Mouse (Mus musculus) embryonic fibroblast, embryonic 13.5 days (primary cell): ENCODE data around the gene B230219D22Rik. TPM values are rescaled to one million over a fixed set of nuclear protein-coding genes. Genes with fewer than 3 reads are reported as not detected.
A peak's percentile ranks its signal among the peaks of the same experiment; 100 is the strongest.

Source experiments
- H3K27ac ChIP-seq: 2 replicates; pipeline ENCODE4 v1.5.1; 2012; ENCODE audit warnings: low read length, control low read depth, inconsistent platforms; ENCODE audit not compliant: insufficient read depth
- H3K4me1 ChIP-seq: 2 replicates; pipeline ENCODE4 v1.6.1; 2011; ENCODE audit warnings: low read length; ENCODE audit not compliant: control insufficient read depth, insufficient read depth
- H3K4me3 ChIP-seq: 2 replicates; pipeline ENCODE4 v1.5.1; 2011; ENCODE audit warnings: mild to moderate bottlenecking, control low read depth, low read length; ENCODE audit not compliant: insufficient read depth
- CTCF ChIP-seq: IDR thresholded peaks from 2 replicates; pipeline ENCODE4 v1.5.1; 2011; ENCODE audit warnings: mild to moderate bottlenecking, control low read depth, low read length, moderate library complexity, borderline replicate concordance; ENCODE audit not compliant: insufficient read depth
- POLR2A ChIP-seq: IDR thresholded peaks from 2 replicates; pipeline ENCODE4 v1.6.1; 2011; ENCODE audit warnings: low read depth, mild to moderate bottlenecking, control low read depth, low read length, moderate library complexity
- polyA plus RNA-seq: library from polyadenylated mRNA; stranded (reverse); fragments of >200 nt; gene quantifications from 2 replicates; pipeline ENCODE4 v1.2.4, GENCODE M21; 2011; ENCODE audit warnings: low read depth; ENCODE audit not compliant: missing spikeins, insufficient read length

Gene B230219D22Rik
- polyA plus RNA-seq, 1 experiment = 96.3 TPM

DNA sequence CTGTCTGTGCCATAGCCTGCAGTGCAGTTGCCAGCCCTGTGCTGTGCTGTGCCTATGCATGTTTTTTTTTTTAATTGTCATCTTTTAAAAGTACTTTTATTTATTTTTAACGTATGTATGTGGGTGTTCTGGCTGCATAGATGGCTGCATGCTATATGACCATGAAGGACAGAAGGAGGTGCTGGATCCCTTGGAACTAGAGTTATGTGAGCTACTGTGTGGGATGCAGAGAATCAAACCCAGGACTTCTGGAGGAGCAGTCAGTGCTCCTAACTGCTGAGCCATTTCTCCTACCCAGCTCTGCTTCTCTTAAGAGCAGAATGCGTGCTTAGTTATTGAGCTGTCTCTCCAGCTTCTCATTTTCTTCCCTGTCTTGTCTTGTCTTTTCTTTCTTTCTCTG lies 29.1 kb downstream of the B230219D22Rik start:
- no peaks in the 10 kb centered on the region for H3K4me1 ChIP-seq
- TF ChIP-seq POLR2A = no peak
- no peak for TF ChIP-seq CTCF
- no peak overlapping the region for H3K27ac ChIP-seq
- H3K4me3 ChIP-seq = no peak overlapping the region

DNA sequence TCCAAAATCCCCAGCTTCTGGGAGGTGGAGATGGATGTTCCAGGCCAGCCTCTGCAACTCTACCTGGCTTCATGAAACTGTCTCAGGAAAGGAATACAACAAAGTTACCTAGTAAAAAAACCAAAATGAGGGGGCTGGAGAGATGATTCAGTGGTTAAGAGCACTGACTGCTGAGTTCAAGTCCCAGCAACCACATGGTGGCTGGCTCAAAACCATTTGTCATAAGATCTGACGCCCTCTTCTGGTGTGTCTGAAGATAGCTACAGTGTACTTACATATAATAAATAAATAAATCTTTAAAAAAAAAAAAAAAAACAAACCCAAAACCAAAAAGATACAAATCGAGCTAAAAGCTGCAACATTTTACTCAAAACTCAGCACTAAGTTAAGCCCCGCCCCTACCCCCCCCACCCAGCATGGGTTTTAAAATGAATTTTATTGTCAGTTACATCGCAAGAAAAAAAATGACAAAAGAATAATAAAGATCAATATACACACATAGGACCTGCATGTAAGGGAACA lies 33.7 kb downstream of the B230219D22Rik start:
- H3K27ac ChIP-seq = peak overlapping the region; percentile 92
- peak overlapping the region; percentile 93 for H3K4me3 ChIP-seq
- no peaks in the 10 kb centered on the region for H3K4me1 ChIP-seq
- TF ChIP-seq CTCF = no peak
- no peak for TF ChIP-seq POLR2A

DNA sequence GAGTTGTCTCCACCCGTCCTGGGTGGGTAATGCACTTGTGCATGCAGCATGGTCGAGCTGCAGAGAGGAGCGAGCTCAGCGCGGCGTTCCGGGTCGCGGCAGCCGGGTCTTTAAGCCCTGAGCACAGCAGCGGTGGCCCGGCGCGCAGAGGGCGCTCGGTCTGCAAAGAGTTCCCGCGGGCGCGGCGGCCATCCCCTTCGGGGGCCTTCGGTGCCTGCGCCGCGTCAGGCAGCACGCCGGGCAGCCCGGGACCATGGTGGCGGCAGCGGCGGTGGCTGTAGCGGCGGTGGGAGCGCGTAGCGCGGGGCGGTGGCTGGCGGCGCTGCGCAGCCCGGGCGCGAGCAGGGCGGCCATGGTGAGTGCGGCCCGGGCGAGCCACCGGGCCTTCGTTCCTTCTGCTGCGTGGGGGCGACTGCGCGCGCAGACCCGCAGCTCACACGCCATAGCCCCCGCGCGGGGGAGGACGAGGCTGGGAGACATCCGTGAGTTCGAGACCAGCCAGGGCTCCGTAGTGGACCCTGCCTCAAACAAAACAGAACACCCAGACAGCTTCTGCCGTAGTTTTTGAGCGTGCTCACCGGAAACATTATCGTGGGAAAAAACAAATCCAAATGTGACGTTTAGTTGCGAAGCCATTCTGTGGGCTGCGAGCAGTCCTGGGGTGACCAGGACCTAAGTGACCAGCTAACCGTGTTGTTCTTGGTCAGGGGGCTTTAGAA lies 34.4 kb downstream of the B230219D22Rik start, which contains the start of gene Pcbd2:
Gene Pcbd2, plus strand, starts transcription at position 249 of the 719 bp plus-strand sequence.
- Histone ChIP-seq H3K27ac (peak within 1 kb of the TSS; percentile 92), H3K4me3 (peak within 1 kb of the TSS; percentile 93), H3K4me1 (no peaks in the 10 kb centered on the region)
- no peak for TF ChIP-seq CTCF
- peak; percentile 44 for TF ChIP-seq POLR2A

DNA sequence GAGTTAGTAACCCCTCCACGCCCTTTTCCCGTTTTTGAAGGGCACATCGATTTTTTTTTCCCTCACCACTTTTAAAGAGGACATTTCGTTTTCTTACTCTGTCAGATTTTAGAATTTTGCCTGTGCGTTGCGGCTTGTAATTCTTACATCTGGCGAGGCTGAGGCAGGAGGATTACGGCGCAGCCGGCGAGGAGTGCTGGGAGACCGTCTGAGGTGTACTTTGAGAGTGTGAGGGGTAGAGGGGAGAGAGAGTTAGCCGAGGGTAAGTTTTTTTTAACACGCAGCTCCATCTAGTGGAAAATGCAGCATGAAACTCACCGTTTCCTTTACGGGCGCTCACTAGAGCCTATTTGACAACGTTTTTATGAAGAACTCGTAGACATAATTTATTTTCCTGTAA lies 34.9 kb downstream of the B230219D22Rik start:
- H3K4me3 ChIP-seq = peak overlapping the region; percentile 93
- peak overlapping the region; percentile 92 for H3K27ac ChIP-seq
- no peaks in the 10 kb centered on the region for H3K4me1 ChIP-seq
- TF ChIP-seq CTCF (no peak), POLR2A (peak; percentile 76)

DNA sequence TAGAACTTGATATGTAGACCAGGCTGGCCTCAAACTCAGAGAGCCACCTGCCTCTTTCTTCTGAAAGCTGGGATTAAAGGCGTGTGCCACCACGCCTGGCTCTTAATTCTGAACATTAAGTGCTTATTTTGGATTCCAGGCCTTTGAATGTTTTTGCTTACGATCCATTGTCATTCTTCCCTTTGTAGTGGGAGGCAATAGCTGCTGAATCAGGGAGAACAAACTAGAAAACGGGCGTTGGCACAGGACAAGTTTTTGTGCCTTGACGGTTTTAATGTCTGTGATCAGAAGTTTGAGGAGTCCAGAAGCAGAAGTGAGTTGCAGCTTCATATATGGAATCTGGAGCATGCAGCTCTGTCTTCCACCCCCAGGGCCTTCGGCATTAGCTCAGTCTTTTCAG lies 37.8 kb downstream of the B230219D22Rik start:
- no peak overlapping the region for H3K4me3 ChIP-seq
- TF ChIP-seq POLR2A (no peak), CTCF (no peak)
- no peaks in the 10 kb centered on the region for H3K4me1 ChIP-seq
- no peak overlapping the region for H3K27ac ChIP-seq

DNA sequence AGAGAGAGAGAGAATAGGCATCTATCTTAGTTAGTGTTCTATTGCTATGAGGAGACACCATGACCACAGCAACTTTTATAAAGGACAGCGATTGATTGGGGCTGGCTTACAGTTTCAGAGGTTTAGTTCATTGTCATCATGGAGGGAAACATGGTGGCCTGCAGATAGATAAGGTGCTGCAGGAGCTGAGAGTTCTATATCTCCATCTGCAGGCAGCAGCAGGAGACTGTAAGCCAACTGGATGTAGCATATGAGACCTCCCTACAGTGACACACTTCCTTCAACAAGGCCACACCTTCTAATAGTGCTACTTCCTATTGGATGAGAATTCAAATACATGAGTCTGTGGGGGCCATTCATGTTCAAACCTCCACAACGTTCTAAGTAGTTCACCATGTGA lies 39.2 kb downstream of the B230219D22Rik start:
- TF ChIP-seq CTCF = no peak
- TF ChIP-seq POLR2A = no peak
- H3K4me3 ChIP-seq = no peak overlapping the region
- H3K27ac ChIP-seq = no peak overlapping the region
- H3K4me1 ChIP-seq = no peaks in the 10 kb centered on the region

DNA sequence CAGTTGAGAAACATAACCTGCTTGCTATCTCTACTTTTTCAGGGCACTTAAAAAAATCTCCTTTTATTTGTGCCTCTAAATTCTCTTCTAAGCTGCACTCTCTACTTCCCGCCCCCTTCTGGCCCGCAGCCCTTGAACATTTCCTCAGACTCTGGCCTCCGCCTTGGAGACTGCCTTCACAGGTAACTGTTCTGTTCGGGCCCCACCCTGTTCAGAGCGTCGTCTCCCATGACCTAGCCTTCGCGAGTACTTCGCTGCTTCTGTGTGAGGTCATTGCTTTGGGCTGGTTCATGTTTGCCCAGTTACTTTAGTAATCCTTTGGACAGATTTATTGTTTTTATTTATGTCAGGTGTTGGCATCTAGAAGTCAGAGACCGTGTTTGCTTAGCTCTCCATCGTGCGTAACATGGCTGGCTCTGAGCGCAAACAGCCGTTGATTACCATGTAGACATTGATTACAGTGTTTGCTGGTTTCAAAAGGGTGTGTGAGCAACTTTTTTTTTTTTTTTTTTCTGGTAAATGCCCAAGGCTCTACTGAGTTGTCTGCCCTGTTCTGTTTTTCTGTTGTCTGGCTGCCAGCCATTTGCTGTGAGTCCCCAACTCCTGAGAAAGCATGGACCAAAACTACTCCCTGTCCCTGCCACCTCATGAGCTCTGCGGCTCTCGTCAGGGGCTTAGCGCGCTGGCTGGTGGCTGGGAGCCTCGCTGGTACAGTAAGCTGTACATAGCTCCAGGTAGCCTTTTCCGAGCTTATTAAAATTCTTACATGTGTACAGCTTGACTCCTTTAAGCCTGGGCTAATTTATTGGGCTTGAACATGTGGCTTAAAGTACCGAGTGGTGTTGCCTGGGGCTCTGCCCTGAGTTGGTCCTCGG lies 40.9 kb downstream of the B230219D22Rik start:
- TF ChIP-seq POLR2A = no peak
- no peak for TF ChIP-seq CTCF
- no peak overlapping the region for H3K27ac ChIP-seq
- H3K4me1 ChIP-seq = peaks cover 3% of the 10 kb centered on the region; the same call in 1 of the 2 replicates
- H3K4me3 ChIP-seq = no peak overlapping the region

DNA sequence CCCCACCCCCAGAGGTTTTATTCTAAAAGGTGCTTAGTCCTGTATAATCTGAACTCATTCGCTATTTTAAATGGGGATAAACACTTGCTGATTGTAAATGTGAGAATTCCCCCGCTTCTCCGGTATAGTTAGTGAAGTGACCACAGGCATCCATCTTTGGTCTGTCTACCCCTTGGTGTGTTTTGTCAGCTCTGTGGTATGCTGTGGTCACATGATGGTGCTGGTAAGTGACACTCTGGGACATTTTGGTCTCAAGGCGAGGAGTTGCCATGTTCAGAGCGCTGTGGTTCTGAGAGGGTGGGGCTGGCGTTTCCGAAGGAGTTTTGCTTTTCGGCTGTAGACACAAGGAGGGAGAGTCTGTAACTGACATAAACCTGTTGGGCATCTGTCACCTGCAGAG lies 45.0 kb downstream of the B230219D22Rik start:
- Histone ChIP-seq H3K4me1 (peaks cover 3% of the 10 kb centered on the region; the same call in 1 of the 2 replicates), H3K4me3 (no peak overlapping the region), H3K27ac (no peak overlapping the region)
- no peak for TF ChIP-seq POLR2A
- TF ChIP-seq CTCF = no peak

DNA sequence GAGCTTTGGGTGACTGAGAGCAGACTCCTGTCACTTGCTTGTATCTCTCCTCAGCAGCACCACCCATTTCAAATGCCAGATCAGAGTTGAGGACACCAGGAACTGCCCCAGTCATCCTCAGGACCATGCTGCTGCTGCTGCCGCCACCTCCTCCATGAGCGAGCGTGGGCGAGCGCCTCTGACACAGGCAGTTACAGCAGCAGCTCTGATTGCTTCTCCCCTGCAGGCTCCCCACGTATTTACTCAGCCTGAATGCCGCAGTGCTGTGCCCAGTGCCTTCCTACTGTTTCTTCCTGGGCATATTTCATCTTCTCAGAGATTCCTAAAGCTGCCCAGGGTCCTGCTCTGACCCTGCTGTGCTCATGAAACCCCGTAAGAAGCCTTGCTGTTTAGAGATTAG lies 49.4 kb downstream of the B230219D22Rik start:
- H3K4me1 ChIP-seq = peaks cover 3% of the 10 kb centered on the region; the same call in 1 of the 2 replicates
- no peak overlapping the region for H3K27ac ChIP-seq
- TF ChIP-seq POLR2A = no peak
- TF ChIP-seq CTCF = no peak
- no peak overlapping the region for H3K4me3 ChIP-seq

Other genes starting within 250 kb of the B230219D22Rik start
- 37.7 and 42.9 TPM in 2 replicates for gene Grk6, start 248.1 kb upstream of the B230219D22Rik start, polyA plus RNA-seq
- 2.5 and 4.6 TPM in 2 replicates for gene Prr7, start 228.9 kb upstream of the B230219D22Rik start, polyA plus RNA-seq
- gene Dbn1, start 205.0 kb upstream of the B230219D22Rik start, polyA plus RNA-seq = 105 and 139 TPM in 2 replicates
- 132 and 179 TPM in 2 replicates for gene Pdlim7, start 179.4 kb upstream of the B230219D22Rik start, polyA plus RNA-seq
- gene Dok3, start 163.8 kb upstream of the B230219D22Rik start, polyA plus RNA-seq = 0.60 and 0.79 TPM in 2 replicates
- 23.9 and 26.2 TPM in 2 replicates for gene Ddx41, start 156.5 kb upstream of the B230219D22Rik start, polyA plus RNA-seq
- gene Fam193b, start 122.0 kb upstream of the B230219D22Rik start, polyA plus RNA-seq = 20.9 and 24.5 TPM in 2 replicates
- 228 and 231 TPM in 2 replicates for gene Tmed9, start 119.4 kb upstream of the B230219D22Rik start, polyA plus RNA-seq
- gene B4galt7, start 93.2 kb upstream of the B230219D22Rik start, polyA plus RNA-seq = 16.4 and 18.7 TPM in 2 replicates
- gene Caml, start 70.1 kb upstream of the B230219D22Rik start, polyA plus RNA-seq = 47.1 and 50.0 TPM in 2 replicates
- 46.6 and 52.8 TPM in 2 replicates for gene Ddx46, start 58.1 kb upstream of the B230219D22Rik start, polyA plus RNA-seq
- gene Txndc15, start 21.5 kb downstream of the B230219D22Rik start, polyA plus RNA-seq = 48.4 and 54.2 TPM in 2 replicates
- 31.9 and 33.0 TPM in 2 replicates for gene Pcbd2, start 34.2 kb downstream of the B230219D22Rik start, polyA plus RNA-seq
- not detected in 2 replicates for gene Catsper3, start 91.4 kb downstream of the B230219D22Rik start, polyA plus RNA-seq
- gene Pitx1, start 143.1 kb downstream of the B230219D22Rik start, polyA plus RNA-seq = 1.5 and 7.3 TPM in 2 replicates